Mouse (Mus musculus): Measurements from ENCODE around the gene Tmem242. TPM values are rescaled to one million over a fixed set of nuclear protein-coding genes. Genes with fewer than 3 reads are reported as not detected.

Tmem242 gene
- total RNA-seq, 2 experiments from 2014 or later = 30.4 to 39.9 TPM

DNA sequence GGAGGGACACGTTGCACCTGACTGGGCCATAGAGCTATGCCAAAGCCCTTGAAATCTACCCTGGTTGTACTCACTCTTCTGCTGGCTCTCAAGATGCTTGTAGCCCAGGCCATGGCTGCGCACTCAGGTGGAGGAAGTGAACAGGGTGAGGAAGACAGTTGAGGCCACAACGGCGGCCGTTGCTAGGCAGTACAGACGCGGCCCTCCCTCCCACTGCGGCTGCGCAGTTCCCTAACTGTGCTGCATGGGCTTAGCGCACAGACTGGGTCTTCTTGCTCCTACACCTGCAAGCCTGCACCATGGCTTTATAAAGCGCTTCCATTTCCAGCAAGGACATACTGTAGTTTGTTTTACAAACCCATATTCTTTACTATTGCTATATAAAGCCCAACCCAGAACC, 21.5 kb downstream of the Tmem242 start, which contains the start of gene Ldhal6b:
Gene Ldhal6b (minus strand): TSS at position 223 of the 400 bp plus-strand sequence.
- ATAC-seq (ENCODE audit: poor library complexity, severe bottlenecking) = no peak

DNA sequence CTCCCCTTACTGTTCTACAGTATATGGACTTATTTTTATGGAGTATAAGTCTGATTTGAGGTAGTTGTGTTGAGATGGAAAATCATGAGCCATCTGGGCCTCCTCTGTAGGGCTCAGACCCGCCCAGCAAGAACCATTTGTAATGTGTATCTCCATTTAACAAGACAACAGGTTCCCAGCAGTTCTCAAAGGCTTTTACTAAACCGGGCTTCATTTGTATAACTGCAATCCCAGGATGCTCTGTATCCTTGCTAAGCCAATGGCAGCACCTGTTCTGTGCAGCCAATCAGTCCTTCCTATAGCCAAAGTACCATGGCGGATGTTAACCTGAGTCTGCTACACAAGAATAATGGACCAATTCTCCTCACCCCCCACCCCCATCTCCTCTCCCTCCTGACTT, 23.5 kb downstream of the Tmem242 start:
- ATAC-seq (ENCODE audit: poor library complexity, severe bottlenecking) = no peak

DNA sequence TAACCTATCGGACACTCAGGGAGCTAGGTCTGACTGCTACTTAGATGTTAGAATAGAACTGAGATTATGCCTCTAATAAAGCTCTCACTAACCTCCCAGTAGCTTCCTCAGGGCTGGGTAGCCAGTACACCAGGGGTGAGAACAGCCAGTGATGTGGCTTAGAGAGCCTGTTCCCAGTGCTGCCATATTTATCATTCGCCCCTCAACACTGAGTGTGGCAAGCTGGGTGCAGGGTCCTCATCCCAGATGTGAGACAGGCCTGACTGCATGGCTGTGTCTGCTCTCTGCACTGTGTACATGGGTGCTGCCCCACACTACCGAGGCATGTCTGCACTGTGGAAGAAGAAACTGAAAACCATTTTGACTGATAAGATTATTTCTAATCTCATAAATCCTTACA, 26.0 kb downstream of the Tmem242 start:
- no peak for ATAC-seq (ENCODE audit: poor library complexity, severe bottlenecking)

DNA sequence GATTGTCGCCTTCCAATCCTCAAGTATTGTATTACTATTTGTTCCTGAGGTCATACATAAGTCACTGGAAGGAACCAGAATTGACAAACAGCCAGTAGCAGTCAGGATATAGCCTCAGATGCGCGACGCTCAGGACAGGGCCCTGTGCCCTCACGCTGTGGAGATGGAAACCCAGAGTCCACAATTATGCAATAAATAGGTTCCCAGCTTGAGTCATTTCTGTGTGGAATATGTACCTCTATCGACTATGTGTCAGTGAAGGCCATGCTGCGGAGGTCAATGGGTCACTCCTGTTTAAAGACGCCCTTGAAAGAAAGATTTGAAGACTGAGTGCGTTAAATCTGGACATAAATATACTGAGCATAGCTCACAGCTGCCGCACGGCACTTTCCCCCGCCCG, 26.7 kb downstream of the Tmem242 start:
- no peak for ATAC-seq (ENCODE audit: poor library complexity, severe bottlenecking)

DNA sequence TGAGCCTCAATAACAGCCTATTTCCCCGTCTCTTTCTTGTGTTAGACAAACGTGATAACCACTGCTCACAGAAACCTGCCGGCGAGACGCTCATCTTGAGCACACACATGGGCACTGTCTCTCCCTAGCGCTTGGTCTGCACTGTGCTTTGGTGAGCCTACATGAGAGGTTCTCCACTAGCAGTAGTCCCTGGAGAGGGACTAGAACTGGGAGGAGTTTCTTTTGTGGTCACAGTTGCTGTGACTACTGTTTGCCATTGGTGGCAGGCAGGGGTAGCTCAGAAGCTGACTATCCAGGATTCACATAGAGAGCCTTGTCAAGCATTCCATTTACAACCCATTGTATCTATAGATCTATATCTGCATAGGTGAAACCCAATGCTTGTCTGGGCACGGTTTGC, 27.3 kb downstream of the Tmem242 start:
- ATAC-seq (ENCODE audit: poor library complexity, severe bottlenecking) = no peak

DNA sequence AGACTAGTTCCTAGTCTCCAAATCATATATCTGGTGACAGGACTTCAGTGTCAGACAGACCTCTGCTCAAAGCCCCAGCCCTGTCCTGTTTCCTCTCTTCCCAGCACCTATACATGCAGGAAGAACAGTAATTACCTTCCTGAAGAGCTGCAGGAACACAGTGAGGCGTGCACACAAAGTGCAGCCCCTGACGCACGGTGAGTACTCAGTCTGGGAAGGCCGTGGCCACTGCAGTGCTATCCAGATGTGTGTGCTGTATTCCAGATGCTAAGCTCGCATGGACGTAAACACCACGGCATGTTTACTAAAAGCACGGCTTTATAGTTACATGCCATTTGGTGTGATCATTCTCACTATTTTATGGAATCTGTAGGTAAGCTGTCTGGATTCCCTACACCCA, 27.8 kb downstream of the Tmem242 start:
- no peak for ATAC-seq (ENCODE audit: poor library complexity, severe bottlenecking)

DNA sequence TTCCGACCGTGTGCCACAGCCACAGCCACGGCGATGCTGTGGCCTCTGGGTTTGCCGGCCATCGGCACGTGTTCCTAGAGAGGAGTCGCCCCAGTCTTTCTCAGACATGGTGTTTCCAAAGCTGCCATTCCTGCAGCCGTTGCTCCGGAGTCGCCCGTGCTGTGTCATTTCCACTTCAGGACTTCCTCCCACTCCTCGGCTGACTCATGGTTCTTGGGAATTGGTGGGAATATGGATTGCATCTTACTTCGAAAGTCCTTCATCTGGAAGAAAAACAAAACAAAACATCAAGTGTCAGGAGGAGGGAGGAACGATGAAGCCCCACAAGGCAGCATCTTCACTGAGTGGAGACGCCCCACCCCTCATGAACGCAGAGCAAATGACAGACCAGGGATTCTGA, 28.9 kb downstream of the Tmem242 start:
- ATAC-seq (ENCODE audit: poor library complexity, severe bottlenecking) = no peak

DNA sequence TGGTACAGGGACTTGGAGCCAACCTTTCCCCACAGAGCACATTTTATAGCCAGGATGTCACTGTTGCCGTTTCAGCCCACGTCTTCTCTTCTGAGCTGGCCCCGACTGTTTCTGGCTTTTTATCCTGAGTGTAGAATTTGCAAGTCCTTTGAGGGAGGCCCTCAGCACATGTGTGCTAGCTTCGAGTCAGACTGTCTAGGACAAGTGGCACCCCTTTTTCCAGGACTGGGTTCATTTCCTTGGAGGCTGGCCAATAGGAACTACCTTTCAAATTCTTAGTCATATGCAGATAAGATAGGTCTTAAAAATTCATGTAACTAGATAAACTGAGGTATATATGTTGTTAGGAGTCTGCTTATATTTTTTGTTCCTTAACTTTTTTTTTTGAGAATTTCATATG, 29.7 kb downstream of the Tmem242 start:
- no peak for ATAC-seq (ENCODE audit: poor library complexity, severe bottlenecking)

DNA sequence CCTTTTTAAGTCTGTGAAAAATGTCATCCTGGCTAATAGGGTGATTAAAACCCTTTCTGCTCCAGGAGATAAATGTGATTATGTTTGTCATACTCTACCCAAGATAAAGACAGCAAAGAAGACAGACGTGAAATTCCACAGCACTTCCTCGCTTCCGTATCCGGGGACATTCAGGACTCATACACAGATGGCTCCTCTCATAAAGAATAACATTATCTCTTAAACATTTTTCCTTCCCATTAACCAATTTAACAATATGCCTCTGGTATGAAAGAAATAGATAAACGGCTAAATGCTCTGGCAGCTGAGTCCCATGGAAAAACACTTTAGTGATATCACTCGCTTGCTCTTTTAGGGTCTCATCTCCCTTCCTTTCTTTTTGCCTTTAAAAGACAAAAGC, 33.0 kb downstream of the Tmem242 start:
- no peak for ATAC-seq (ENCODE audit: poor library complexity, severe bottlenecking)

DNA sequence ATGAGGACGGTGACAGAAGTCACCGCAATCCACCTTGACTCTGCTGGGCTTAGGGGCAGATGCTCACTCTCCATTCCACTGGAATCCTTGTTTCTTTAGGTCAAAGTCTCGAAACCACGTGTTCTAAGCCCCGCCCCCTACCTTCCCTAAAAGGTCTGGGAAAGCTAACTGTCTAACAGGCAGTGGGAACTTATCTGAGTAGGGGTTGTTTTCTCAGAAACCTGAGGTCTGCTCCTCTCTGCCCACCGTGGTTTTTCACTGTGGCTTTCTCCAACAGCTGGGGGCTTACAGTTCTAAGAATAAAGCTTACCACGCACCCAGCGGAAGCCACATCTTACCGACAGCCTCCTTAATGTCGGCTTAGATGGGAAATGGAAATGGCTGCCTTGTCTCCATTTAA, 33.5 kb downstream of the Tmem242 start:
- no peak for ATAC-seq (ENCODE audit: poor library complexity, severe bottlenecking)

DNA sequence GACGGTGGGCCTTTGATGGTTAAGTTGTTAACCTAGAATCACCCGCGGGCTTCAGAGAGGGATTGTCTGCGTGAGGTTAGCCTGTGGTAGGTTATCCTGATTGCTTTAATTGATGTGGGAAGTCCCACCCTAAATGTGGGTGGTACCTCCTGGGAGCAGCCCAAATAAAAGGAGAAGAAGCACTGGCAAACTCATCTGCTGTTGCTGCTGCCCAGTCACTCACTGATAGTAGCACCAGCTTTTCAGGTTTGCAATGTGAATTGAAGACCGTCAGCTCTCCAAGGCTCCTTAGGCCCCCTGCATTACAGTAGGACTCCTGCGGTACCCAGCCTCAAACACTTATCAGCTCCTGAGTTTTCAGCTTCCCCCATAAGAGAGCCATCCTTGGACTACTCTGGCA, 36.2 kb downstream of the Tmem242 start:
- ATAC-seq (ENCODE audit: poor library complexity, severe bottlenecking) = no peak

DNA sequence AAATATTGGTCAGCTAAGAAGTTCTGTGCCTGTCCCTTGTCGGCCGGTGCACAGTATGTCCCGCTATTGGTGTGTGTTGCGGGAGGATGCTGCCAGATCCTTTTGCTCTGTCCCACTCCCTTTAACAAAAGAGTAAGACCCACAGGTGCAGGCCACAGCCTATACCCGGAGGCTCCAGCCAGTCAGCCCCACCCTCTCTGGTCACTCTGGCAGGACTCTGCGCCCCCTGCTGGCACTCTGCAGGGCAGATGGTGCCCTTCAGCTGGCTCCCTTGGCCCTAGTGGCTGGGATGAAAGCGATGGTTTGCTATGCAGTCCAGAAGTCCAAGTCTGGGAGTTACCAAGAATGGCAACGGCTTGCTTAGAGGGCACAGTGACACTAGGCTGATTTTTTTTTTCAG, 37.4 kb downstream of the Tmem242 start:
- ATAC-seq (ENCODE audit: poor library complexity, severe bottlenecking) = peak; percentile 95

DNA sequence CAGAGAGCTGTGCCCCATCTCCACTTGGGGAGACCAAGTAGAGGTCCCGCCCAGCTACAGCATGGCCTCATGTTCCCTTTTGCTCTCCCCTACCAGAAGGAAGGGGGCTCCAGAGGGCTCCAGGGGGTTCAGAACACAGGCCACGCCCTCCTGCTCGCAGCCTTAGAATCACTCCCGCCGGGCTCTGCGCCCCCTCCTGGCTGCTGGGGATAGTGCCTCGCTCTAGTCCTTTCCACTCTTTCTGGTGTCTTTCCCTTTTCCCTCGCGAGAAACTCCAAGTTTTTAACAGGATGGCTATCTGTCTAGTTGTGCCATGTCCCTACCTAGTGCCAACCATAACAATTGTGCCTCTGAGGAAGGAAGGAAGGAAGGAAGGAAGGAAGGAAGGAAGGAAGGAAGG, 38.0 kb downstream of the Tmem242 start:
- peak; percentile 69 for ATAC-seq (ENCODE audit: poor library complexity, severe bottlenecking)

DNA sequence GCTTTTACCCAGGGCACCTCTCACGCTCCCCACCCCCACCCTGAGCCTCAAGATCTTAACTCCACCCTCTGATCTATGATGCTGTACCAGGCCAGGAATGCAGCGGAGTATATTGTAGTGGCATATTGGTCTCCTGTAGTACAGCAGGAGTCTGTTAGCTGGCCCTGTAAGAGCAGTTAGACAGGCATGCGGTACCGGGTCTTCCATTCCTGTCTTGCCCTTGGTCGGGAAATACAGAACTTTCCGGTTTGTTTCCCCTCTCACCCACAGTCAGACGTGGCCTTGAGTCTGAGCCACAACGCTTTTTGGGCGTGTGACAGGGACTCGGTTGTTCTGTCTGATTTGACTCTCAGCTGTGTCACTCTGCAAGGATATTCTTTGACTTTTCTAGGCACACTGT, 38.8 kb downstream of the Tmem242 start:
- ATAC-seq (ENCODE audit: poor library complexity, severe bottlenecking) = no peak

DNA sequence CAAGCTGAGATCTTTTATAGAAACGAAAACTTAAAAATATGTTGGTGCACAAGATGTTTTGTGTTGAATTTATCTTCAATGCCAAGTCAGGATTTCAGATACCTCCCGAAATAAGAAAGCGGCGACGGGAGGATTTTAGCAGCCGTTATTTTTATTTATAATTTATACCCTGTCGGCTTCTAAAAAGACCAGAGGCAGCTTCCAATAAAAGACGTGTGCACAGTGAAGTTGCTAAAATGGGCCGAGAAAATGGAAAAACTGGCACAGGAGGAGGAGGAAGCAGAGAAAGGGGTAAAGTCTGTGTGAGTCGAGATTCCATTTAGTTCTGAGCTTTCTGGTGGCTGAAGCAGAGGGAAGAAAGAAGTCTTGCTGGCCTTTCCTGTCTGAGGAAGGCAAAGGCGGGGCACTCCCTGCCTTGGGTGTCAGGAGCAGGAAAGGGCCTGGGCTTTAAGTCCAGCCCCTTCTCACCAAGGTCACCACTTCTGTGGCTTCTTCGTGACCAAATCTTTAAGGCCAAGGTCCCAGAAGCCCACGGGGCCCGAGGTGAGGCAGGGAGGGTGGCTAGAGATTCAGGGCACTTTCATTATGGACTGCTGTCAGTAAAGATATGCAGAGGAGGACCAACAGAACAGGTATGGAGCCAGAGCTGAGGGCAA, 39.5 kb downstream of the Tmem242 start:
- no peak for ATAC-seq (ENCODE audit: poor library complexity, severe bottlenecking)

DNA sequence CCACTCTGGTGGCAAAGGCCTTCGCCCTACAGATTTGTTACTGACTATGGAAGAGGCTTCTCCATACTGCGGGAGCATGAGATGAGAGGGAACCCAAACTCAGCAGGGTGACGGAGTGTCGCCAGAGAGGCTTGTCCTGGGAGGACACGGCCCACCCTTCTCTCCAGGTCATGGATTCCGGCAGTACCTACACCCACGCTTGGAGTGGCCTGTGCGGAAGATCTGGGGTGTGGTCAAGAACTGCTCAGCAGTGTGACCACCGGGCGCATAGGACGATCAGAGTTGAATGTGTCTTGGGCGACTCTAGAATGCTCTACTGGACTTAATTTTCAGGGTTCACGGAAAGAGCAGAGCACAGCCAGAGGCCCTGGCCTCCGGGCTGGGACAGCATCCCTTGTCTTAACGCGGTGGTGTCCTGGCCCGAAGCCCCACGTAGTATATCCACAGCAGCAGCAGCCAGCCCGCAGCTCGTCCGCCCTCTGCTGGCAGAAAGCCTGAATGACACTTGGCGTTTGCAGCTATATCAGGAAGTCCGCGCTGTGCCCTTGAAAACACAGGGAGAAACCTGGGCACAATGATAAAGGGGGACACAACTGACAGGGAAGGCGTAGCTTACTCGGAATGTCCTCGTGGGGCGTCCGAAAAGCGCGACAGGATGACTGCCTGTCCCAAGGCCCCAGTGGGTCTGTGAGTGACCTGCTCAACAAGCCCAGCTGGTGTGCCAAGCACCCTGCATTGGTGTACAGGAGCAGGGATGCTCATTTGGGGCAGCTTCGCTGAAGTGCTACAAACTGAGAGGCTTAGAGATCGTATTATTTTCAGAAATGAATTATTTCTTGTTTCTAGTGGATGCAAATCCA, 42.7 kb downstream of the Tmem242 start:
- ATAC-seq (ENCODE audit: poor library complexity, severe bottlenecking) = peak; percentile 91

DNA sequence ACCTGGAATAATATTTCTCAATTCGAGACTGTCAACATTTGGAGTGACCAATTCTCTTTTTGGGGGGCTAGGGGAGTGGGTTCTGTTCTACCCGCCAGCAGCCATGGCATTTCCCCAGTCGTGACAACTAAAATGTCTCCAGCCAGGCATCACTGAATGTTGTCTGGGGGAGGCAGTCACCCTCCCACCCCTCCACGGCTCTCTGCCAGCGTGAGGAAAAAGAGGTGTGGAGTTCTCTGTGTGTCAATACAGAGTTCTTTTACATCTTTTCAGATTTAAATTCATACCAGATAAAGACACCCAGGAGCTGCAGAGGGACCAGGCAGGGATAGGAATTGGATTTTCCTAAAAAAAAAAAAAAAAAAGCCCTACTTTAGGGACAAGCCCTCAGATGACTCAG, 43.8 kb downstream of the Tmem242 start:
- ATAC-seq (ENCODE audit: poor library complexity, severe bottlenecking) = no peak

DNA sequence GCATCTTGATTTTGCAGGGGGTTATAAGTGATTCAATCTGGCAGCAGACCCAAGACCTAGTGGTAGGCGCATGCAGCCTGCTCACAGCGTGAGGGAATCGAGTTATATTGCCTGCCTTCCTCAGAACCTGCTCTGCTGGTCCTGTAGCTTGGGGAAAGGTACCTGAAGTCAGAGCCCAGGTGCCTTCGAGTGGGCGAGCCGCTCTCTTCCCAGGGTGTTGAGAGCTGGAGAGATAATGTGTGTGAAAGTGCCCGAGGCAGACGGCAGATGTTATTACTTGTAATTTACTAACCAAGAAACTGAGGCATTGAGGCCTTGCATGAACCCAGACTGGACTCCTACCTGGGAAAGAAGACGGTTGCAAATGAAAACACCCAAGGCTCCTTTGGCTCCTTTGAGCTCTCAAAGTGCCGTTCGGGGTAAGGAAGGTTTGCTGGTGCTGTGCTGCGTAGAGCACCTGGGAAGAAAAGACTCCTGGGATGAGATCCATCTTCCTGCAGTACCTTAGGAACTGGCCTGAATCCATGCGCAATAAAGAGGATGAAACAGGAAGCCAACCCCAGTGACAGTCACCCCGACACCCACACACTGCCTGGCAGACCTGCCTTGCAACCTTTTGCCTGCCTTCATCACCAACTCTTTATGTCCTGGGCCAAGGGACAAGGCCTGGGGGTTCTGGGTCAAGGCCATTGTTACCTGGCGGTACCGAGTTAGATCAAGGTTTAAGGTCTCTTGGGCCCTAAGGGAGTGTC, 44.4 kb downstream of the Tmem242 start:
- ATAC-seq (ENCODE audit: poor library complexity, severe bottlenecking) = no peak

DNA sequence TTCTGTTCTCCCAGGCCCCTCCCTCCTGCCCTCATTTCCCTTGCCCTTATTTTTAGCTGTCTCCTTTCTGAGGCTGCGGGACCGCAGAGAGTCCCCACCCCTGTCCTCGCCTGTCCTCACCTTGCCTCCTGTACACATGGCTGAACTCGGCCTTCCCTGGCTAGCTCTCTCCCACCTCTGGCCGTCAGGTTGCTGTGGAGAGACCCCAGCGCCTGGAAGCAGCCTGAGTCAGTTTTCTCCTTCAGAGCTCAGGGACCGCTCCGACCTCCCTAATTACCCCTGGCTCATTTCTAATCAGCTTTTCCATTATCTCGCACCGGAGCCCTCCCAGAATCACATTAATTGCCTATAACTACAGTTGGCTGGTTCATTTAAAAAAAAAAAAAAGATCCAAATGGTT, 49.4 kb downstream of the Tmem242 start:
- no peak for ATAC-seq (ENCODE audit: poor library complexity, severe bottlenecking)

DNA sequence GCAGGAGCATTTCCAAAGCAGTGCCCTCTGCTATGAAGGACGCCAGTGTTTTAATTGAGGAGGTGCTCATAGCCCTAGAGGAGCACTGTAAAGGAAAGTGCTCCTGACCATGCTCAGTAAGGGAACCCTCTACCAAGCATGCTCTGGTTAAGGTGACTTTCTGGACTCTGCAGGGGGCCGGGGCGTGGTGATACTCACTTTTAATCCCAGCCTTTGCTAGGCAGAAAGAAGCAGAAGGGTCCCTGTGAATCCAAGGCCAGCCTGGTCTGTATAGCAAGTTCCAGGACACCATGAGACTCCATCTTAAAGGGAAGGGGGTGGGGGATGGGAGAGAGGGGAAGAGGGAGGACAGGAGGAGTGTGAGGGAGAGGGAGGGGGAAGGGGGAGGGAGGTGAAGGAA, 51.7 kb downstream of the Tmem242 start:
- no peak for ATAC-seq (ENCODE audit: poor library complexity, severe bottlenecking)

DNA sequence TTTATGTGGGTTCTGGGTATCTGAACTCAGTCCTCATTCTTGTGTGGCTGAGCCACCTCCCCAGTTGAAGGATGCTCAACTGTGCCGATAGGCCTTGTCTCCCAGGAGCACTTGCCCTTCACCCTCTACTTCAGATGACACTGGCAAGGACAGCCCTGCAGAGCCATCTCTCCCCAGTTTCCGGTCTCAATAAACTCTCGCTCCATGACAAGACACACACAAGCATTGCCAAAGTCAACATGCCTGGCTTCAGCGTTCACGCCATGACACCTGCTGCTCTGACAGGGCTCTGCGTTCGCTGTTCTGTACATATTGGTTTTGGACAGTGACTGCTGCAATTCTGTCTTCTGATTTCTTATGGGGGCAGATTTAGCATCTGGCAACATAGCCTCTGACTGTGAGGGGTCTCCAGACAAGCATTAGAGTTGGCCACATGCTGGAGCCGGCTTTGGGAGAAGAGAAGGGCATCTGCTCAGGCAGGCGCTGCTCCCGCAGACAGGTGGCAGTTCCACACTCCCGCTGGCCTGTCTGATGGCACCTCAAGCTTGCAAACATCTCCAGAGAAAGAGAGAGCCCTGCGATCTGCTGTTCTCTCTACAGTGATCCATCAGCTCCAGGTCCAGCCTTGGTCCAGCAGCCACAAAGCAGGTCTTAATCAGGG, 53.0 kb downstream of the Tmem242 start:
- no peak for ATAC-seq (ENCODE audit: poor library complexity, severe bottlenecking)

Measured in megakaryocyte, adult 5-6 weeks (primary cell).